13 mouse cellular contexts compared by ENCODE assay signal in genomic region chr5:103735411-103736112, GRCm38 (mm10). TPM values are rescaled to one million over a fixed set of nuclear protein-coding genes. Genes with fewer than 3 reads are reported as not detected.
DNase-seq lines count a peak whose midpoint lies in the region; ATAC-seq and TF ChIP-seq lines count a peak whose summit lies in the region.
"Had no signal": no experiment of that assay in that cellular context is flagged by ENCODE, and none has a peak within 500 bp of the region (broad histone marks: within the 10 kb centered on the region; RNA-seq: fewer than 3 reads in every experiment).

No protein-coding gene starts in this region.

- H3K27me3 ChIP-seq in liver, embryonic 13.5 days, result 0 out of 2 replicates have a peak, but pooled peaks cover 3% of the 10 kb centered on the region
- no peaks in the 10 kb centered on the region for H3K27me3 ChIP-seq in kidney, embryonic 14.5 days (ENCODE audit: control insufficient read depth, insufficient read depth, low read length)
- H3K27me3 ChIP-seq: heart, embryonic 13.5 days; hindbrain, embryonic 12.5 days; limb, embryonic 12.5 days had no signal

- H3K4me2 ChIP-seq in liver, embryonic 13.5 days, result no peak overlapping the region
- H3K4me2 ChIP-seq in kidney, embryonic 14.5 days (replicated peaks; ENCODE audit: low read depth, low read length), result no peak overlapping the region
- H3K4me2 ChIP-seq: heart, embryonic 13.5 days; hindbrain, embryonic 12.5 days; limb, embryonic 12.5 days had no signal

- no peak for ATAC-seq in liver, embryonic 13.5 days (ENCODE audit: low read depth)
- ATAC-seq in kidney, embryonic 14.5 days (ENCODE audit: low FRiP score, low TSS enrichment), result peak; percentile 37; the same call in 1 of the 2 replicates

- no peak overlapping the region for H3K4me3 ChIP-seq in liver, embryonic 13.5 days (replicated peaks)
- H3K4me3 ChIP-seq in ES-E14 (ENCODE audit: insufficient read depth in 1 of 2, low read depth in 1 of 2, low read length in 2 of 2, poor library complexity in 1 of 2, severe bottlenecking in 1 of 2), result no peak overlapping the region; a peak in 1 of 4 replicates
- no peak overlapping the region for H3K4me3 ChIP-seq in kidney, embryonic 14.5 days (ENCODE audit: low read length)
- H3K4me3 ChIP-seq: heart, embryonic 13.5 days; hindbrain, embryonic 12.5 days; layer of hippocampus, adult 2 months; limb, embryonic 12.5 days had no signal

- no peaks in the 10 kb centered on the region for H3K9me3 ChIP-seq in liver, embryonic 13.5 days (replicated peaks)
- H3K9me3 ChIP-seq in ES-E14 (ENCODE audit: control insufficient read depth, insufficient read depth, low read depth, low read length), result no peaks in the 10 kb centered on the region
- H3K9me3 ChIP-seq in kidney, embryonic 14.5 days (ENCODE audit: control insufficient read depth, low read length), result no peaks in the 10 kb centered on the region
- H3K9me3 ChIP-seq: heart, embryonic 13.5 days; hindbrain, embryonic 12.5 days; limb, embryonic 12.5 days had no signal

- in situ Hi-C loops in ES-E14 (cut with MboI; ENCODE audit: low sequenced_read_pairs in 2 of 2, unreplicated experiment in 2 of 2), result no loop called here

- H3K9ac ChIP-seq in liver, embryonic 13.5 days, result peak overlapping the region; percentile 31; the same call in 1 of the 2 replicates
- H3K9ac ChIP-seq in ES-E14 (ENCODE audit: insufficient read depth, low read depth, low read length, poor library complexity, severe bottlenecking), result no peak overlapping the region
- no peak overlapping the region for H3K9ac ChIP-seq in kidney, embryonic 14.5 days (ENCODE audit: low read depth, low read length)
- H3K9ac ChIP-seq: heart, embryonic 13.5 days; hindbrain, embryonic 12.5 days; limb, embryonic 12.5 days had no signal

- H3K36me3 ChIP-seq in liver, embryonic 13.5 days, result no peaks in the 10 kb centered on the region
- H3K36me3 ChIP-seq in ES-E14 (ENCODE audit: control insufficient read depth, insufficient read depth, low read length, poor library complexity, severe bottlenecking), result peaks cover 4% of the 10 kb centered on the region; the same call in 1 of the 2 replicates
- H3K36me3 ChIP-seq in kidney, embryonic 14.5 days (ENCODE audit: control insufficient read depth, insufficient read depth, low read length), result no peaks in the 10 kb centered on the region
- H3K36me3 ChIP-seq: heart, embryonic 13.5 days; hindbrain, embryonic 12.5 days; limb, embryonic 12.5 days had no signal

- H3K27ac ChIP-seq in liver, embryonic 13.5 days, result peak overlapping the region; percentile 99
- peak overlapping the region; percentile 68 for H3K27ac ChIP-seq in ES-E14 (ENCODE audit: insufficient read depth, low read depth, low read length, poor library complexity, severe bottlenecking)
- peak overlapping the region; percentile 26; the same call in 1 of the 2 replicates for H3K27ac ChIP-seq in kidney, embryonic 14.5 days (ENCODE audit: low read depth, low read length)
- H3K27ac ChIP-seq: heart, embryonic 13.5 days; hindbrain, embryonic 12.5 days; layer of hippocampus, adult 2 months; limb, embryonic 12.5 days had no signal

- WGBS in liver, embryonic 13.5 days (ENCODE audit: insufficient replicate concordance), result 44% methylated on average over 5 of the region's 5 CpGs
- WGBS in kidney, embryonic 14.5 days, result 58% methylated on average over 5 of the region's 5 CpGs

- DNase-seq in liver, embryonic 13.5 days, result no peak
- no peak for DNase-seq in liver
- no peak for DNase-seq in ES-E14 (ENCODE audit: low read depth, low spot score)
- DNase-seq in lung, postnatal 10 days, result peak; percentile 44
- no peak for DNase-seq in right cerebral cortex, postnatal 10 days (ENCODE audit: low spot score in 2 of 2)
- no peak for DNase-seq in neural tube, embryonic 10.5 days (ENCODE audit: extremely low spot score, low spot score)
- no peak for DNase-seq in left cerebral cortex, adult 9 months (ENCODE audit: low spot score in 2 of 2)
- DNase-seq: cerebellum, adult 18-20 months had no signal

- H3K4me1 ChIP-seq in liver, embryonic 13.5 days (replicated peaks), result peaks cover 78% of the 10 kb centered on the region
- H3K4me1 ChIP-seq in ES-E14 (ENCODE audit: control insufficient read depth in 2 of 2, insufficient read depth in 2 of 2, low read length in 2 of 2, poor library complexity in 1 of 2), result peaks cover 21 to 32% of the 10 kb centered on the region in 2 experiments
- H3K4me1 ChIP-seq in kidney, embryonic 14.5 days (ENCODE audit: control insufficient read depth, insufficient read depth, low read length), result peaks cover 2% of the 10 kb centered on the region; the same call in 1 of the 2 replicates
- H3K4me1 ChIP-seq: hindbrain, embryonic 12.5 days had no signal

TF ChIP-seq in ES-E14, 5 proteins besides CTCF, POLR2A, EP300 and RAD21:
- TF ChIP-seq CHD2 (IDR thresholded peaks at IDR 0.05; ENCODE audit: low read depth, low read length) (no peak), ZNF384 (IDR thresholded peaks at IDR 0.05; ENCODE audit: low read depth, low read length) (no peak)

RNA-seq across cellular contexts. Expression of gene Aff1, which starts 43.4 kb away (rescaled TPM):
- polyA plus RNA-seq in liver, embryonic 13.5 days (2015; fragmentation: Nextera tagmentation; extraction: Ambion mirVana), result 8.0 and 13.7 TPM in 2 replicates
- 21.2 and 26.0 TPM in 2 replicates for total RNA-seq in ES-E14 (2012; rRNA removed)
- 7.5 and 14.4 TPM in 2 replicates for polyA plus RNA-seq in kidney, embryonic 14.5 days (2014; fragmentation: Nextera tagmentation; extraction: Ambion mirVana)

Comparison
In these comparisons a context has a peak if more than half of its experiments do, and no peak if none do; other contexts are left out.
1. H3K27ac ChIP-seq: peak in every context shown above with its lines; median percentile 99 in liver, embryonic 13.5 days; 68 in ES-E14; 26 in kidney, embryonic 14.5 days.